Mouse (Mus musculus) embryonic facial prominence, embryonic 15.5 days (tissue): ENCODE results near the gene Sipa1l3. TPM values are rescaled to one million over a fixed set of nuclear protein-coding genes. Genes with fewer than 3 reads are reported as not detected.

Experiments
- ATAC-seq: fragments of 200-750 bp; cut with Nextera tagmentation; 2 replicates; pipeline ENCODE4 v1.8.0; 2017; ENCODE audit warnings: low read depth, moderate TSS enrichment; ENCODE audit not compliant: insufficient number of reproducible peaks, low FRiP score, low TSS enrichment
- H3K27ac ChIP-seq: fragments of 300-500 bp; sonication (generic); replicated peaks from 2 replicates; pipeline ENCODE4 v1.5.1; 2015; ENCODE audit warnings: mild to moderate bottlenecking, inconsistent platforms
- H3K27me3 ChIP-seq: fragments of 300-500 bp; sonication (generic); 2 replicates; pipeline ENCODE4 v1.6.1; 2015; ENCODE audit warnings: inconsistent platforms
- H3K36me3 ChIP-seq: fragments of 300-500 bp; sonication (generic); 2 replicates; pipeline ENCODE4 v1.6.1; 2015; ENCODE audit warnings: mild to moderate bottlenecking, inconsistent platforms
- H3K4me1 ChIP-seq: fragments of 300-500 bp; sonication (generic); 2 replicates; pipeline ENCODE4 v1.6.1; 2015; ENCODE audit warnings: inconsistent platforms
- H3K4me2 ChIP-seq: fragments of 300-500 bp; sonication (generic); replicated peaks from 2 replicates; pipeline ENCODE4 v1.6.1; 2015; ENCODE audit warnings: mild to moderate bottlenecking, inconsistent platforms
- H3K4me3 ChIP-seq: fragments of 300-500 bp; sonication (generic); replicated peaks from 2 replicates; pipeline ENCODE4 v1.5.1; 2015; ENCODE audit warnings: mild to moderate bottlenecking, inconsistent platforms
- H3K9ac ChIP-seq: fragments of 300-500 bp; sonication (generic); 2 replicates; pipeline ENCODE4 v1.6.1; 2015; ENCODE audit warnings: inconsistent platforms
- H3K9me3 ChIP-seq: fragments of 300-500 bp; sonication (generic); replicated peaks from 2 replicates; pipeline ENCODE4 v1.6.1; 2016; ENCODE audit warnings: inconsistent platforms
- WGBS: fragments of 180-500 bp; shearing (Covaris S2); methylation state at CpG from one replicate; pipeline ENCODE4 v1.1.7; 2015; 5-methylcytosine and 5-hydroxymethylcytosine counted together
- polyA plus RNA-seq: library from polyadenylated mRNA; unstranded; fragments of >200 nt; fragmentation: Nextera tagmentation; extraction: Ambion mirVana; gene quantifications from 2 replicates; pipeline ENCODE4 v1.2.1, GENCODE M21; 2015

Sipa1l3 gene
- polyA plus RNA-seq, 1 experiment from 2014 or later: 21.6 TPM

- no peak overlapping the region for H3K4me3 ChIP-seq
- no peak overlapping the region for H3K4me2 ChIP-seq
- no peaks in the 10 kb centered on the region for H3K9me3 ChIP-seq
- H3K9ac ChIP-seq: no peak overlapping the region
- WGBS: 84% methylated on average over 6 of the region's 6 CpGs
- H3K36me3 ChIP-seq: peaks cover 72% of the 10 kb centered on the region
- no peaks in the 10 kb centered on the region for H3K4me1 ChIP-seq
- no peaks in the 10 kb centered on the region for H3K27me3 ChIP-seq
- H3K27ac ChIP-seq: no peak overlapping the region
- no peak for ATAC-seq
These were observed 191.4 kb downstream of the Sipa1l3 start for GRCm38 (mm10) chr7:29327087-29327486.

- 10% methylated on average over 19 of the region's 19 CpGs for WGBS
- H3K27me3 ChIP-seq: no peaks in the 10 kb centered on the region
- H3K4me1 ChIP-seq: peaks cover 64% of the 10 kb centered on the region
- H3K9ac ChIP-seq: no peak overlapping the region; the same call in 1 of the 2 replicates
- no peak for ATAC-seq
- H3K9me3 ChIP-seq: no peaks in the 10 kb centered on the region
- peak overlapping the region; percentile 93 for H3K27ac ChIP-seq
- peak overlapping the region; percentile 47 for H3K4me2 ChIP-seq
- peak overlapping the region; percentile 36 for H3K4me3 ChIP-seq
- H3K36me3 ChIP-seq: peaks cover 15% of the 10 kb centered on the region; the same call in 1 of the 2 replicates
These were observed 198.8 kb downstream of the Sipa1l3 start for GRCm38 (mm10) chr7:29319337-29320307.

GRCm38 (mm10) chr7:29318115-29318911, 200.1 kb downstream of the Sipa1l3 start:
- Histone ChIP-seq H3K9ac (peak overlapping the region; percentile 18), H3K4me2 (peak overlapping the region; percentile 47), H3K4me3 (peak overlapping the region; percentile 36), H3K27me3 (no peaks in the 10 kb centered on the region), H3K9me3 (no peaks in the 10 kb centered on the region), H3K36me3 (0 out of 2 replicates have a peak, but pooled peaks cover 3% of the 10 kb centered on the region), H3K4me1 (peaks cover 76% of the 10 kb centered on the region), H3K27ac (peak overlapping the region; percentile 93)
- WGBS: 5% methylated on average over 18 of the region's 18 CpGs
- peak; percentile 35; the same call in 1 of the 2 replicates for ATAC-seq

- peak overlapping the region; percentile 93 for H3K27ac ChIP-seq
- H3K4me1 ChIP-seq: peaks cover 81% of the 10 kb centered on the region
- WGBS: 0% methylated on average over 2 of the region's 2 CpGs
- no peak overlapping the region for H3K9ac ChIP-seq
- no peaks in the 10 kb centered on the region for H3K36me3 ChIP-seq
- no peaks in the 10 kb centered on the region for H3K9me3 ChIP-seq
- H3K27me3 ChIP-seq: no peaks in the 10 kb centered on the region
- peak overlapping the region; percentile 47 for H3K4me2 ChIP-seq
- H3K4me3 ChIP-seq: peak overlapping the region; percentile 3
- peak; percentile 73 for ATAC-seq
These were observed 200.9 kb downstream of the Sipa1l3 start for GRCm38 (mm10) chr7:29317558-29317957.

- H3K4me2 ChIP-seq: peak overlapping the region; percentile 47
- H3K27me3 ChIP-seq: no peaks in the 10 kb centered on the region
- WGBS: 3% methylated on average over 10 of the region's 10 CpGs
- peak overlapping the region; percentile 3; the same call in 1 of the 2 replicates for H3K4me3 ChIP-seq
- ATAC-seq: peak; percentile 69
- peak overlapping the region; percentile 93 for H3K27ac ChIP-seq
- no peaks in the 10 kb centered on the region for H3K9me3 ChIP-seq
- H3K4me1 ChIP-seq: peaks cover 81% of the 10 kb centered on the region
- no peak overlapping the region for H3K9ac ChIP-seq
- no peaks in the 10 kb centered on the region for H3K36me3 ChIP-seq
These were observed 201.5 kb downstream of the Sipa1l3 start for GRCm38 (mm10) chr7:29316976-29317375.

- Histone ChIP-seq H3K27ac (peak overlapping the region; percentile 93), H3K27me3 (no peaks in the 10 kb centered on the region), H3K9ac (no peak overlapping the region), H3K4me1 (peaks cover 80% of the 10 kb centered on the region), H3K36me3 (0 out of 2 replicates have a peak, but pooled peaks cover 3% of the 10 kb centered on the region), H3K4me2 (peak overlapping the region; percentile 47; the same call in 1 of the 2 replicates), H3K4me3 (no peak overlapping the region), H3K9me3 (no peaks in the 10 kb centered on the region)
- ATAC-seq: no peak
- WGBS: 45% methylated on average over 17 of the region's 17 CpGs
These were observed 202.2 kb downstream of the Sipa1l3 start for GRCm38 (mm10) chr7:29316137-29316734.

GRCm38 (mm10) chr7:29314844-29315628, 203.4 kb downstream of the Sipa1l3 start:
- H3K9me3 ChIP-seq: no peaks in the 10 kb centered on the region
- peak overlapping the region; percentile 93 for H3K27ac ChIP-seq
- no peak for ATAC-seq
- peaks cover 72% of the 10 kb centered on the region for H3K4me1 ChIP-seq
- no peak overlapping the region for H3K4me2 ChIP-seq
- no peak overlapping the region for H3K9ac ChIP-seq
- 65% methylated on average over 13 of the region's 13 CpGs for WGBS
- 0 out of 2 replicates have a peak, but pooled peaks cover 3% of the 10 kb centered on the region for H3K36me3 ChIP-seq
- no peak overlapping the region for H3K4me3 ChIP-seq
- H3K27me3 ChIP-seq: no peaks in the 10 kb centered on the region

GRCm38 (mm10) chr7:29313572-29314261, 204.7 kb downstream of the Sipa1l3 start:
- Histone ChIP-seq H3K36me3 (0 out of 2 replicates have a peak, but pooled peaks cover 3% of the 10 kb centered on the region), H3K27me3 (no peaks in the 10 kb centered on the region), H3K27ac (peak overlapping the region; percentile 51; the same call in 1 of the 2 replicates), H3K9me3 (no peaks in the 10 kb centered on the region), H3K9ac (no peak overlapping the region), H3K4me2 (no peak overlapping the region), H3K4me3 (no peak overlapping the region), H3K4me1 (peaks cover 72% of the 10 kb centered on the region)
- ATAC-seq: no peak
- WGBS: 47% methylated on average over 9 of the region's 9 CpGs

- ATAC-seq: no peak
- Histone ChIP-seq H3K4me1 (peaks cover 72% of the 10 kb centered on the region), H3K27me3 (no peaks in the 10 kb centered on the region), H3K27ac (no peak overlapping the region), H3K9ac (no peak overlapping the region), H3K4me2 (no peak overlapping the region), H3K36me3 (0 out of 2 replicates have a peak, but pooled peaks cover 3% of the 10 kb centered on the region), H3K9me3 (no peaks in the 10 kb centered on the region), H3K4me3 (no peak overlapping the region)
- 22% methylated on average over 9 of the region's 9 CpGs for WGBS
These were observed 205.4 kb downstream of the Sipa1l3 start for GRCm38 (mm10) chr7:29313051-29313450.
